Mouse (Mus musculus): ENCODE measurements at regions not wholly inside any gene's neighbourhood (a gene's known extent, or its start where the extent isn't known, plus 50 kb on each side); places are given as distances from the start of the nearest gene placed in this dataset.

GRCm38 (mm10) chr12:50970759-50971122, 321.8 kb upstream of the Prkd1 start:
- Histone ChIP-seq H3K36me3 (ENCODE audit: insufficient read depth) (no peaks in the 10 kb centered on the region), H3K4me3 (ENCODE audit: low read depth, low read length) (no peak overlapping the region), H3K9me3 (ENCODE audit: low read depth, low read length) (no peaks in the 10 kb centered on the region), H3K4me2 (no peak overlapping the region), H3K4me1 (ENCODE audit: insufficient read depth) (no peaks in the 10 kb centered on the region), H3K9ac (no peak overlapping the region), H3K27me3 (ENCODE audit: insufficient read depth, low read length) (no peaks in the 10 kb centered on the region), H3K27ac (ENCODE audit: low read depth) (no peak overlapping the region)
- 91% methylated on average over 1 of the region's 1 CpGs for WGBS
- no peak for ATAC-seq (ENCODE audit: insufficient read depth)
- DNase-seq = no peak
- no peak for TF ChIP-seq CTCF (IDR thresholded peaks at IDR 0.05; ENCODE audit: low read depth)

- Histone ChIP-seq H3K4me2 (no peak overlapping the region), H3K4me3 (ENCODE audit: low read depth, low read length) (no peak overlapping the region), H3K27ac (ENCODE audit: low read depth) (no peak overlapping the region), H3K9ac (no peak overlapping the region), H3K36me3 (ENCODE audit: insufficient read depth) (no peaks in the 10 kb centered on the region), H3K9me3 (ENCODE audit: low read depth, low read length) (no peaks in the 10 kb centered on the region), H3K27me3 (ENCODE audit: insufficient read depth, low read length) (no peaks in the 10 kb centered on the region), H3K4me1 (ENCODE audit: insufficient read depth) (no peaks in the 10 kb centered on the region)
- no peak for TF ChIP-seq CTCF (IDR thresholded peaks at IDR 0.05; ENCODE audit: low read depth)
- WGBS = 84% methylated on average over 4 of the region's 4 CpGs
- ATAC-seq (ENCODE audit: insufficient read depth) = no peak
- DNase-seq = no peak
Observed at GRCm38 (mm10) chr12:50969887-50970758, 321.2 kb upstream of the Prkd1 start.

GRCm38 (mm10) chr12:50969402-50969801, 320.5 kb upstream of the Prkd1 start:
- DNase-seq = no peak
- H3K27me3 ChIP-seq (ENCODE audit: insufficient read depth, low read length) = no peaks in the 10 kb centered on the region
- H3K27ac ChIP-seq (ENCODE audit: low read depth) = no peak overlapping the region
- H3K36me3 ChIP-seq (ENCODE audit: insufficient read depth) = no peaks in the 10 kb centered on the region
- TF ChIP-seq CTCF (IDR thresholded peaks at IDR 0.05; ENCODE audit: low read depth) = no peak
- H3K9ac ChIP-seq = no peak overlapping the region
- H3K4me3 ChIP-seq (ENCODE audit: low read depth, low read length) = no peak overlapping the region
- no peaks in the 10 kb centered on the region for H3K4me1 ChIP-seq (ENCODE audit: insufficient read depth)
- whole genome bisulfite sequencing = 72% methylated on average over 3 of the region's 3 CpGs
- no peaks in the 10 kb centered on the region for H3K9me3 ChIP-seq (ENCODE audit: low read depth, low read length)
- ATAC-seq (ENCODE audit: insufficient read depth) = no peak
- H3K4me2 ChIP-seq = no peak overlapping the region

- WGBS = 25% methylated on average over 5 of the region's 5 CpGs
- Histone ChIP-seq H3K27ac (ENCODE audit: low read depth) (no peak overlapping the region), H3K4me2 (no peak overlapping the region), H3K4me3 (ENCODE audit: low read depth, low read length) (no peak overlapping the region), H3K27me3 (ENCODE audit: insufficient read depth, low read length) (no peaks in the 10 kb centered on the region), H3K36me3 (ENCODE audit: insufficient read depth) (no peaks in the 10 kb centered on the region), H3K9ac (no peak overlapping the region), H3K4me1 (ENCODE audit: insufficient read depth) (no peaks in the 10 kb centered on the region), H3K9me3 (ENCODE audit: low read depth, low read length) (no peaks in the 10 kb centered on the region)
- no peak for TF ChIP-seq CTCF (IDR thresholded peaks at IDR 0.05; ENCODE audit: low read depth)
- DNase-seq = no peak
- ATAC-seq (ENCODE audit: insufficient read depth) = peak; percentile 52; the same call in 1 of the 2 replicates
Observed at GRCm38 (mm10) chr12:50967168-50967810, 318.4 kb upstream of the Prkd1 start.

GRCm38 (mm10) chr12:50953971-50954370, 305.1 kb upstream of the Prkd1 start:
- DNase-seq = peak; percentile 49
- no peak for TF ChIP-seq CTCF (IDR thresholded peaks at IDR 0.05; ENCODE audit: low read depth)
- Histone ChIP-seq H3K36me3 (ENCODE audit: insufficient read depth) (no peaks in the 10 kb centered on the region), H3K4me2 (no peak overlapping the region), H3K9me3 (ENCODE audit: low read depth, low read length) (no peaks in the 10 kb centered on the region), H3K27me3 (ENCODE audit: insufficient read depth, low read length) (no peaks in the 10 kb centered on the region), H3K27ac (ENCODE audit: low read depth) (no peak overlapping the region), H3K4me1 (ENCODE audit: insufficient read depth) (no peaks in the 10 kb centered on the region), H3K9ac (no peak overlapping the region), H3K4me3 (ENCODE audit: low read depth, low read length) (no peak overlapping the region)
- WGBS = 71% methylated on average over 5 of the region's 5 CpGs
- no peak for ATAC-seq (ENCODE audit: insufficient read depth)

- Histone ChIP-seq H3K4me2 (no peak overlapping the region), H3K9me3 (ENCODE audit: low read depth, low read length) (no peaks in the 10 kb centered on the region), H3K36me3 (ENCODE audit: insufficient read depth) (no peaks in the 10 kb centered on the region), H3K4me3 (ENCODE audit: low read depth, low read length) (no peak overlapping the region), H3K9ac (no peak overlapping the region), H3K27ac (ENCODE audit: low read depth) (no peak overlapping the region), H3K4me1 (ENCODE audit: insufficient read depth) (no peaks in the 10 kb centered on the region), H3K27me3 (ENCODE audit: insufficient read depth, low read length) (no peaks in the 10 kb centered on the region; the same call in 1 of the 2 replicates)
- TF ChIP-seq CTCF (IDR thresholded peaks at IDR 0.05; ENCODE audit: low read depth) = no peak
- DNase-seq (no peak), ATAC-seq (ENCODE audit: insufficient read depth) (no peak)
- WGBS = 53% methylated on average over 2 of the region's 2 CpGs
Observed at GRCm38 (mm10) chr12:50947035-50947434, 298.1 kb upstream of the Prkd1 start.

Measured in lung, embryonic 14.5 days (tissue).